Mouse (Mus musculus): ENCODE measurements around the gene Zfp712. TPM values are rescaled to one million over a fixed set of nuclear protein-coding genes. Genes with fewer than 3 reads are reported as not detected.

Gene Zfp712
- 0.42 and 0.49 TPM in 2 replicates for polyA plus RNA-seq (2011; ENCODE audit: insufficient read depth, insufficient read length, low replicate concordance, missing spikeins)

DNA sequence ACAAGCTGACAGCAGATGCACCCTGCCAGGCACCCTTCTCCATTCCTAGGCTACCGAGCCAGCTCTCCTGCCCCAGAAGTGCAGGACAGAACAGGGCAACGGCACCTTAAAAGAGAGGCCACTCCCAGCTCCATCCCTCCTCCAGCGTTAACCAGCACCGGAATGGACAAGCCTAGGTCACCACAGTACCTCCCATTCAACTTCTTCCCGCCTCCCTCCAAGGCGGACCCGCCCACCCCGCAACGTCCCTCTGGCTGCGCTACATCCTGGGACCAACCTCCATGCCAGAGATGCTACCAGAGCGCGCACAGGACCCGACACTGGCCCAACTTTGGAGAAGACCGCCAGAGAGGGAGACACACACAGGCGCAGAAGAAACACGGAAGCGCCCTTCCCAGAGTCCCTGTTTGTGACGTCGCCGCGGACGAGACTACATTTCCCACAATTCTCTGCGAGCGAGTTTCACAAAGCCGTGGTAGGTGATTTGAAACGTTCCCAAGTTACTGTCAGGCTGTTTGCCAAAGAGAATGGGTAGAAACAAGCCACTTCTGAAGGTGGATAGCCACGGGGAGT lies at the start of gene Zfp712:
Gene Zfp712 (minus strand): TSS at position 385 of the 573 bp plus-strand sequence.
- 0% methylated on average over 27 of the region's 27 CpGs for WGBS
- Histone ChIP-seq H3K27ac (ENCODE audit: control insufficient read depth, insufficient read depth, low read depth, low read length, poor library complexity) (peak within 1 kb of the TSS; percentile 77), H3K4me1 (ENCODE audit: control insufficient read depth, insufficient read depth, low read length) (no peaks in the 10 kb centered on the region), H3K4me3 (replicated peaks; ENCODE audit: control insufficient read depth, low read depth, low read length) (peak within 1 kb of the TSS; percentile 95)
- TF ChIP-seq CTCF (IDR thresholded peaks at IDR 0.05; ENCODE audit: control insufficient read depth, insufficient read depth, low read length) = no peak
- TF ChIP-seq POLR2A (IDR thresholded peaks at IDR 0.05; ENCODE audit: borderline replicate concordance, control insufficient read depth, low read depth, low read length) = peak; percentile 27; the same call in 1 of the 2 replicates

DNA sequence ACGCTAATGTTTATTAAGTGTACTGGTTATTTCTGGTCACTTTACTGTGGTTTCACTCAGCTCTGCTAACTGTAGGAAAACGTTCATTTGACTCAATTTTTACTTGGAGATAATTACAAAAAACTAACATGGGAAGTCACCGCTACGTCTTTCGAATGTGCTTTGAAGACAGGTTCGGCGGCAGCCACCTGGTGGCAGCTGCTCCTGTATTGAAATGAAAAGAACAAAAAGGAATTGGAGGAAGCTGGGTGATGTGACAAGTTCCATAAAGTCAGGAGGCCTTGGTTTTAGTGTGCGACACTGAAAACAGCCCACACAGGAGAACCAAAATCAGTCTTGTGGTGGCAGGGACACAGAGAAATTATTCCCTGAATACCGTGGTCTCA lies 47.8 kb upstream of the Zfp712 start:
- Histone ChIP-seq H3K4me3 (replicated peaks; ENCODE audit: control insufficient read depth, low read depth, low read length) (peak overlapping the region; percentile 14), H3K4me1 (ENCODE audit: control insufficient read depth, insufficient read depth, low read length) (0 out of 2 replicates have a peak, but pooled peaks cover 1% of the 10 kb centered on the region), H3K27ac (ENCODE audit: control insufficient read depth, insufficient read depth, low read depth, low read length, poor library complexity) (no peak overlapping the region)
- TF ChIP-seq CTCF (IDR thresholded peaks at IDR 0.05; ENCODE audit: control insufficient read depth, insufficient read depth, low read length) (peak; percentile 45), POLR2A (IDR thresholded peaks at IDR 0.05; ENCODE audit: borderline replicate concordance, control insufficient read depth, low read depth, low read length) (no peak)
- 6% methylated on average over 9 of the region's 9 CpGs for WGBS

DNA sequence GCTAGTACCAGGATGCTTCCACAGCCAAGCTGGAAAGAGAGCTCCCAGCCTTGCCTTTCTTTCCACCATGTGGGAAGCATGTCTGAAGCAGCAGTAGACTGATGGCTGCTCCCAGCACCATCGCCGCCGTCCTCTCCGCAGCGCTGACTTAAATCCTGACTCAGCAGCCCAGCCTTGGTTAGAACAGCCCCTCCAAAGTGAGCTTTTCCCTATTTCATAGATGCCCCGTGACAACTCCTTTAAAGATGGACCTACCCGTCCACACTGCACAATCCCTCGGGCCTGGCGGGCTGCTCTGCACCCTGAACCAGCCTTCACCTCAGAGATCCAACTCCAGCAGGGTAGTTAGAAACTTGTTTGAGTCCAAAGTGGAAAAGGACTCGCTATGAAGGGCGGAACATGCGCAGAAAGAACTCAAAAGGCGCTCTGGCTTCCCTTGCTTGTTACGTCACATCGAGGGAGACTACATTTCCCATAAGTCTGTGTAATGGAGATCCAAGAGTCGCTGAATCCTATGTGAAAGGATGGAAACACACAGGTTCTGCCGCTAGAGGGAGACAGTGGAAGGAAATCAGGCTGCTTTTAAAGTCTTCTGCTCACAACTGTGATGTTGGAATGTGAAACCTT lies 47.3 kb upstream of the Zfp712 start, which contains the start of gene Gm28557:
Gene Gm28557 (minus strand): TSS at position 411 of the 627 bp plus-strand sequence.
- peak within 1 kb of the TSS; percentile 61 for H3K27ac ChIP-seq (ENCODE audit: control insufficient read depth, insufficient read depth, low read depth, low read length, poor library complexity)
- 0 out of 2 replicates have a peak, but pooled peaks cover 1% of the 10 kb centered on the region for H3K4me1 ChIP-seq (ENCODE audit: control insufficient read depth, insufficient read depth, low read length)
- no peak for TF ChIP-seq POLR2A (IDR thresholded peaks at IDR 0.05; ENCODE audit: borderline replicate concordance, control insufficient read depth, low read depth, low read length)
- TF ChIP-seq CTCF (IDR thresholded peaks at IDR 0.05; ENCODE audit: control insufficient read depth, insufficient read depth, low read length) = 0 out of 2 replicates have a peak, but pooled peaks have one; percentile 37
- peak within 1 kb of the TSS; percentile 89 for H3K4me3 ChIP-seq (replicated peaks; ENCODE audit: control insufficient read depth, low read depth, low read length)
- under 1% methylated on average over 17 of the region's 17 CpGs for WGBS

DNA sequence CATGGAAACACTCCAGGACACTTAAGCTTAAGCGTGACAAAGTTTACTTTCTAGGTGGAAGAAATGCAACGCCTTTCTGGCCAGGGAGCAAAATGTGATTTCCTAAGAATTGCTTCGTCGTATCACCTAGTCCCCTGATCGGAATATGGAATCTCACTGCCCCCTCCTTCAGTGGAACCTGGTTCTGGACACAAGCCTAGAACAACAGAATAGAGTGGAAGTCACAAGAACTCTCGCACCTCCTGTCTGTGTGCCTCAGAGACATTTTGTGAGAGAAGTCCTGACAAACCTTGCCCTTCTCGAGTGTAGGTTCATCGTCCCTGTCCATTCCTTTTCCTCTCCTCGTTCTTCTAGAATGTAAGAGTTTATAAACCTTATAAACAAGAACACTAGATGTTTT lies 46.7 kb upstream of the Zfp712 start:
- H3K27ac ChIP-seq (ENCODE audit: control insufficient read depth, insufficient read depth, low read depth, low read length, poor library complexity) = no peak overlapping the region
- 50% methylated on average over 9 of the region's 9 CpGs for WGBS
- 0 out of 2 replicates have a peak, but pooled peaks cover 1% of the 10 kb centered on the region for H3K4me1 ChIP-seq (ENCODE audit: control insufficient read depth, insufficient read depth, low read length)
- H3K4me3 ChIP-seq (replicated peaks; ENCODE audit: control insufficient read depth, low read depth, low read length) = peak overlapping the region; percentile 24
- TF ChIP-seq POLR2A (IDR thresholded peaks at IDR 0.05; ENCODE audit: borderline replicate concordance, control insufficient read depth, low read depth, low read length) (no peak), CTCF (IDR thresholded peaks at IDR 0.05; ENCODE audit: control insufficient read depth, insufficient read depth, low read length) (no peak)

DNA sequence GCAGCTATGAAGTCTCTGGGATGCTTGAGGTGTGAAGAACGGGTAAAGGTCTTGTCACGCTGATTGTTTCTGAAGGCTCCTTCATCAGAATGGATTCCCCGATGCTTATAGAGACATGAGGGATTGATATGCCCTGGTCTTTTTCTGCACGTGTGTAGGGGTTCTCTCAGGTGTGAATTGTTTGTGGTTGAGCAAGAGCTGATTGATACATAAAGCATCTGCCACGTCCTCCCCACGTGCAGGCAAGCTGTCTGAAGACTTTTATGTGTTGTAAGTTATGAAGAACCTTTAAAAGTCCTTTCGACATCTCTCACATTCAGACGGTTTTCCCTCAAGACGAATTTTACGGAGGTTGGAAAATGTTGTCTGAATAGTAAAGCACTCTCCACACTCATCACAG lies 36.9 kb upstream of the Zfp712 start, which contains the start of gene Zfp708:
Gene Zfp708 (minus strand): TSS at position 101 of the 400 bp plus-strand sequence.
- H3K4me1 ChIP-seq (ENCODE audit: control insufficient read depth, insufficient read depth, low read length) = no peaks in the 10 kb centered on the region
- no peak within 1 kb of the TSS for H3K27ac ChIP-seq (ENCODE audit: control insufficient read depth, insufficient read depth, low read depth, low read length, poor library complexity)
- H3K4me3 ChIP-seq (replicated peaks; ENCODE audit: control insufficient read depth, low read depth, low read length) = no peak within 1 kb of the TSS
- WGBS = 81% methylated on average over 10 of the region's 10 CpGs
- TF ChIP-seq POLR2A (IDR thresholded peaks at IDR 0.05; ENCODE audit: borderline replicate concordance, control insufficient read depth, low read depth, low read length) (no peak), CTCF (IDR thresholded peaks at IDR 0.05; ENCODE audit: control insufficient read depth, insufficient read depth, low read length) (no peak)

DNA sequence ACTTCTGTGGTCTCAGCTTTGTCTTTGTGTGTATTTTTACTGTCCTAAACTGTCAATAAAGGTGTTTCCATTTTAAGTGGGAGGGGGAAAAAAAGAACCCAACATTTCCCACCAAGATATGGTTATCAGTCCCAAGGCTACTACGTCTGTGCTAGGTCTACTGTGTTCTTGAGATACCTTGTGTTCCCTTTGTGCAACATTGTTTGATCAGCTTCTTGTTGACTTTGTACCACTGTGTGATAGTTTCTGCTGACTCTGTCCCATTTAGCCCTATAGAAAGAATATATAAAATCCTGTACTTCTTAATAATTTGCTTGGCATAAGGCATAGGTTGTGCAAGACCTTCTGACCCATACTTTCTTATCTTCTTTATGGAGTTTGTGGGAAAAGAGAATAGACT lies 29.2 kb upstream of the Zfp712 start:
- Histone ChIP-seq H3K27ac (ENCODE audit: control insufficient read depth, insufficient read depth, low read depth, low read length, poor library complexity) (no peak overlapping the region), H3K4me3 (replicated peaks; ENCODE audit: control insufficient read depth, low read depth, low read length) (no peak overlapping the region), H3K4me1 (ENCODE audit: control insufficient read depth, insufficient read depth, low read length) (no peaks in the 10 kb centered on the region)
- TF ChIP-seq CTCF (IDR thresholded peaks at IDR 0.05; ENCODE audit: control insufficient read depth, insufficient read depth, low read length) (no peak), POLR2A (IDR thresholded peaks at IDR 0.05; ENCODE audit: borderline replicate concordance, control insufficient read depth, low read depth, low read length) (no peak)
- WGBS = 66% methylated on average over 1 of the region's 1 CpGs

DNA sequence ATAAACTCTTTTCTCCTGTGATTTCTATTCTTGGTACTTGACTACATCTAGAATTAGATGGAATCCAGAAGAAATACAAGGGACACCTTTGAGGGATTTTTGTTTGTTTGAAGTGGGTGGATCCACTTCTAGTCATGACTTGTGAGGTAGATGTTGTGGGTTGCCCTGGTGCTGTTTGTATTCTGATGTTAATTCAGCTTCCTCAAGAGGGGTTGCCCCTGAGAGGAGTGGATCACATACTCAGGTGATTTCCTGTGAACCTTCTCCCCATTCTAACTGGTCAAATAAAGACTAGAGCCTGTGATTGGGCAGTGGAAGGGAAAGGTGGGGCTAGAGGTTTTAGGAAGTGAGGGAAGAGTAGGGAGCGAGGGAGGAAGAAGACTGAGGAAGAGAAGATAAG lies 21.0 kb upstream of the Zfp712 start:
- WGBS = 50% methylated on average over 1 of the region's 1 CpGs
- TF ChIP-seq CTCF (IDR thresholded peaks at IDR 0.05; ENCODE audit: control insufficient read depth, insufficient read depth, low read length) (no peak), POLR2A (IDR thresholded peaks at IDR 0.05; ENCODE audit: borderline replicate concordance, control insufficient read depth, low read depth, low read length) (no peak)
- H3K4me3 ChIP-seq (replicated peaks; ENCODE audit: control insufficient read depth, low read depth, low read length) = no peak overlapping the region
- H3K4me1 ChIP-seq (ENCODE audit: control insufficient read depth, insufficient read depth, low read length) = no peaks in the 10 kb centered on the region; the same call in 1 of the 2 replicates
- no peak overlapping the region for H3K27ac ChIP-seq (ENCODE audit: control insufficient read depth, insufficient read depth, low read depth, low read length, poor library complexity)

DNA sequence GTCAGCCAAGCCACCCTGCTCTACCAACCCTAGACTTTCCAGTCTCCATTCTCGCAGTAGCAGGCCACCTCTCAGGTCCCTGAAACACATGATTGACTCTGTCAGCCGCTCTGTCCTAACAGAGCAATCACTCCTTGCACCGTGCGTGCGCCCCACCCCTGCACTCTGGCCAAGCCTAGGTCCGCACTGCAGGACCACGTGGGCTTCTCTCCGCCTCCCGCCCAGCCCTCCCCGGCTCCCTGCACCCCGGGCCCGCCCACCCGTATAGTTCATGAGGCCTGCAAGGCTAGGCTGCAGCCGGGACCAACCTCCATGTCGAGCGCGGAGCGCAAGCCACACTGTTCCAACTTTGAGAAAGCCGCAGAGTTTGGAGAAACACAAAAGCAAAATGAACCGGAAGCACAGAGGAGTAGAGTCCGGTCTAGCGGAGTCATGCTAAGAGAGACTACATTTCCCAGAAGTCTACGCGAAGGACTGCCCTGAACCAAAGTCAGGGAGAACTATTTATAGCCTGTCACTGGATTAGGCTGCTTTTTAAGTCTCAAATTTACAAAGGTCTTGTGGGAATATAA lies 20.3 kb upstream of the Zfp712 start:
- 1% methylated on average over 24 of the region's 24 CpGs for whole genome bisulfite sequencing
- peak overlapping the region; percentile 73 for H3K4me3 ChIP-seq (replicated peaks; ENCODE audit: control insufficient read depth, low read depth, low read length)

More for the DNA sequence above, 20.3 kb upstream of the Zfp712 start:
- Histone ChIP-seq H3K4me1 (ENCODE audit: control insufficient read depth, insufficient read depth, low read length) (no peaks in the 10 kb centered on the region; the same call in 1 of the 2 replicates), H3K27ac (ENCODE audit: control insufficient read depth, insufficient read depth, low read depth, low read length, poor library complexity) (peak overlapping the region; percentile 37)
- TF ChIP-seq POLR2A (IDR thresholded peaks at IDR 0.05; ENCODE audit: borderline replicate concordance, control insufficient read depth, low read depth, low read length) (peak; percentile 51; the same call in 1 of the 2 replicates), CTCF (IDR thresholded peaks at IDR 0.05; ENCODE audit: control insufficient read depth, insufficient read depth, low read length) (no peak)

Measured in bone marrow, adult 2 months (tissue).